Mouse (Mus musculus) MEL (cell line): Measurements from ENCODE around the gene Gm45808. TPM values are rescaled to one million over a fixed set of nuclear protein-coding genes. Genes with fewer than 3 reads are reported as not detected.
A peak's percentile ranks its signal among the peaks of the same experiment; 100 is the strongest.

ENCODE experiments used
- DNase-seq: peaks from one replicate; pipeline ENCODE4 v3.0.0; 2011; ENCODE audit warnings: low read depth, low spot score
- H3K27ac ChIP-seq: 2 replicates; pipeline ENCODE4 v1.5.1; 2012; ENCODE audit warnings: low read depth, mild to moderate bottlenecking, control low read depth, low read length, moderate library complexity; ENCODE audit not compliant: control insufficient read depth
- H3K27me3 ChIP-seq, 2 experiments: fragments of 150-350 bp in 1 of 2; sonication (generic) in 1 of 2; 2 replicates each; pipeline ENCODE4 v1.6.1; 2012; ENCODE audit warnings: low read length in 2 of 2, mild to moderate bottlenecking in 2 of 2, improper control_type of control experiment in 1 of 2, moderate library complexity in 1 of 2; ENCODE audit not compliant: insufficient read depth in 2 of 2, control insufficient read depth in 1 of 2
- H3K36me3 ChIP-seq, 2 experiments: 2 replicates each; pipeline ENCODE4 v1.6.1; 2012 to 2014; ENCODE audit warnings: low read length in 2 of 2, improper control_type of control experiment in 1 of 2, inconsistent platforms in 1 of 2, mild to moderate bottlenecking in 1 of 2; ENCODE audit not compliant: insufficient read depth in 2 of 2, control insufficient read depth in 1 of 2
- H3K4me1 ChIP-seq, 2 experiments: fragments of 150-350 bp in 1 of 2; sonication (generic) in 1 of 2; 2 replicates each; pipeline ENCODE4 v1.6.1; 2012; ENCODE audit warnings: low read length in 2 of 2, improper control_type of control experiment in 1 of 2, mild to moderate bottlenecking in 1 of 2; ENCODE audit not compliant: insufficient read depth in 2 of 2, control insufficient read depth in 1 of 2
- H3K4me3 ChIP-seq, 2 experiments: fragments of 150-350 bp in 1 of 2; sonication (generic) in 1 of 2; 2 replicates each; pipeline ENCODE4 v1.5.1; 2012; ENCODE audit warnings: low read depth in 2 of 2, low read length in 2 of 2, mild to moderate bottlenecking in 2 of 2, moderate library complexity in 2 of 2, control low read depth in 1 of 2, improper control_type of control experiment in 1 of 2; ENCODE audit not compliant: control insufficient read depth in 1 of 2, insufficient read depth in 1 of 2
- H3K79me2 ChIP-seq: 2 replicates; pipeline ENCODE4 v1.6.1; 2012; ENCODE audit warnings: mild to moderate bottlenecking, low read length, moderate library complexity; ENCODE audit not compliant: control insufficient read depth, poor library complexity, insufficient read depth
- H3K9ac ChIP-seq: 2 replicates; pipeline ENCODE4 v1.6.1; 2012; ENCODE audit warnings: low read depth, mild to moderate bottlenecking, control low read depth, low read length, moderate library complexity; ENCODE audit not compliant: control insufficient read depth, poor library complexity, severe bottlenecking
- H3K9me3 ChIP-seq: fragments of 150-350 bp; sonication (generic); replicated peaks from 2 replicates; pipeline ENCODE4 v1.6.1; 2012; ENCODE audit warnings: mild to moderate bottlenecking, low read length, improper control_type of control experiment, moderate library complexity; ENCODE audit not compliant: insufficient read depth
- BHLHE40 ChIP-seq: IDR thresholded peaks from 2 replicates; pipeline ENCODE4 v1.6.1; 2012; ENCODE audit warnings: low read depth, mild to moderate bottlenecking, inconsistent platforms, low read length, improper control_type of control experiment, borderline replicate concordance
- CHD2 ChIP-seq: IDR thresholded peaks from 2 replicates; pipeline ENCODE4 v1.6.1; 2011; ENCODE audit warnings: low read length, improper control_type of control experiment
- CTCF ChIP-seq, 3 experiments: IDR thresholded peaks in 2 of 3; conservative IDR thresholded peaks in 1 of 3; 2 replicates each; pipeline ENCODE4 v1.5.1; 2011 to 2012; ENCODE audit warnings: low read length in 3 of 3, low read depth in 2 of 3, mild to moderate bottlenecking in 2 of 3, improper control_type of control experiment in 1 of 3, inconsistent platforms in 1 of 3, mixed read lengths in 1 of 3, moderate library complexity in 1 of 3; ENCODE audit not compliant: control insufficient read depth in 1 of 3, insufficient read depth in 1 of 3, poor library complexity in 1 of 3, severe bottlenecking in 1 of 3
- E2F4 ChIP-seq: IDR thresholded peaks from 2 replicates; pipeline ENCODE4 v1.6.1; 2011; ENCODE audit warnings: low read depth, low read length, improper control_type of control experiment, borderline replicate concordance
- ELF1 ChIP-seq: IDR thresholded peaks from 2 replicates; pipeline ENCODE4 v1.6.1; 2014; ENCODE audit warnings: low read depth, mild to moderate bottlenecking, inconsistent platforms, low read length, improper control_type of control experiment, moderate library complexity
- EP300 ChIP-seq, 2 experiments: IDR thresholded peaks; 2 replicates each; pipeline ENCODE4 v1.6.1; 2011; ENCODE audit warnings: improper control_type of control experiment in 2 of 2, low read length in 2 of 2, low read depth in 1 of 2, mild to moderate bottlenecking in 1 of 2
- GATA1 ChIP-seq: IDR thresholded peaks from 2 replicates; pipeline ENCODE4 v1.6.1; 2011; ENCODE audit warnings: low read depth, low read length, improper control_type of control experiment
- HCFC1 ChIP-seq: IDR thresholded peaks from 2 replicates; pipeline ENCODE4 v1.6.1; 2012; ENCODE audit warnings: low read depth, mild to moderate bottlenecking, inconsistent platforms, low read length, improper control_type of control experiment, moderate library complexity
- JUND ChIP-seq: IDR thresholded peaks from 2 replicates; pipeline ENCODE4 v1.6.1; 2011; ENCODE audit warnings: low read depth, mild to moderate bottlenecking, improper control_type of control experiment, low read length
- MAFK ChIP-seq: IDR thresholded peaks from 2 replicates; pipeline ENCODE4 v1.6.1; 2011; ENCODE audit warnings: low read depth, mild to moderate bottlenecking, low read length, improper control_type of control experiment, borderline replicate concordance
- MAZ ChIP-seq: IDR thresholded peaks from 2 replicates; pipeline ENCODE4 v1.6.1; 2012; ENCODE audit warnings: low read depth, mild to moderate bottlenecking, inconsistent platforms, low read length, improper control_type of control experiment
- MEF2A ChIP-seq: IDR thresholded peaks from 2 replicates; pipeline ENCODE4 v1.6.1; 2014; ENCODE audit warnings: low read depth, mild to moderate bottlenecking, inconsistent platforms, low read length, improper control_type of control experiment; ENCODE audit not compliant: poor library complexity, insufficient replicate concordance, severe bottlenecking; ENCODE audit errors: extremely low read depth
- MYC ChIP-seq: IDR thresholded peaks from 2 replicates; pipeline ENCODE4 v1.6.1; 2011; ENCODE audit warnings: low read depth, mild to moderate bottlenecking, low read length, improper control_type of control experiment, moderate library complexity
- POLR2A ChIP-seq, 2 experiments: IDR thresholded peaks; 2 replicates each; pipeline ENCODE4 v1.6.1; 2011 to 2012; ENCODE audit warnings: low read length in 2 of 2, mild to moderate bottlenecking in 2 of 2, control low read depth in 1 of 2, improper control_type of control experiment in 1 of 2, low read depth in 1 of 2, moderate library complexity in 1 of 2; ENCODE audit not compliant: control insufficient read depth in 1 of 2, insufficient read depth in 1 of 2, poor library complexity in 1 of 2
- POLR2AphosphoS5 ChIP-seq: IDR thresholded peaks from 2 replicates; pipeline ENCODE4 v1.6.1; 2012; ENCODE audit warnings: low read depth, borderline replicate concordance, mild to moderate bottlenecking, inconsistent platforms, low read length, moderate library complexity, mixed read lengths
- RAD21 ChIP-seq: IDR thresholded peaks from 2 replicates; pipeline ENCODE4 v1.6.1; 2011; ENCODE audit warnings: mild to moderate bottlenecking, low read depth, low read length, improper control_type of control experiment
- RCOR1 ChIP-seq: IDR thresholded peaks from 2 replicates; pipeline ENCODE4 v1.6.1; 2012; ENCODE audit warnings: low read depth, mild to moderate bottlenecking, inconsistent platforms, low read length, improper control_type of control experiment
- SIN3A ChIP-seq: IDR thresholded peaks from 2 replicates; pipeline ENCODE4 v1.6.1; 2012; ENCODE audit warnings: low read length, improper control_type of control experiment, inconsistent platforms
- SMC3 ChIP-seq: IDR thresholded peaks from 2 replicates; pipeline ENCODE4 v1.6.1; 2011; ENCODE audit warnings: low read depth, low read length, improper control_type of control experiment
- TAL1 ChIP-seq: IDR thresholded peaks from 2 replicates; pipeline ENCODE4 v1.6.1; 2012; ENCODE audit warnings: mild to moderate bottlenecking, inconsistent platforms, low read length, moderate library complexity, mixed read lengths
- TCF12 ChIP-seq: IDR thresholded peaks from 2 replicates; pipeline ENCODE4 v1.6.1; 2014; ENCODE audit warnings: low read depth, mild to moderate bottlenecking, inconsistent platforms, low read length, improper control_type of control experiment, moderate library complexity
- UBTF ChIP-seq: IDR thresholded peaks from 2 replicates; pipeline ENCODE4 v1.6.1; 2012; ENCODE audit warnings: low read depth, mild to moderate bottlenecking, inconsistent platforms, low read length, improper control_type of control experiment, moderate library complexity, borderline replicate concordance; ENCODE audit not compliant: insufficient read depth
- USF1 ChIP-seq: IDR thresholded peaks from 2 replicates; pipeline ENCODE4 v1.6.1; 2014; ENCODE audit warnings: low read depth, mild to moderate bottlenecking, inconsistent platforms, low read length, improper control_type of control experiment, moderate library complexity
- USF2 ChIP-seq, 2 experiments: IDR thresholded peaks; 2 replicates each; pipeline ENCODE4 v1.6.1; 2011 to 2012; ENCODE audit warnings: improper control_type of control experiment in 2 of 2, low read length in 2 of 2, borderline replicate concordance in 1 of 2, inconsistent platforms in 1 of 2, low read depth in 1 of 2, mild to moderate bottlenecking in 1 of 2; ENCODE audit not compliant: insufficient read depth in 1 of 2
- ZMIZ1 ChIP-seq: IDR thresholded peaks from 2 replicates; pipeline ENCODE4 v1.6.1; 2012; ENCODE audit warnings: low read depth, mild to moderate bottlenecking, inconsistent platforms, low read length, improper control_type of control experiment, moderate library complexity
- ZNF384 ChIP-seq: IDR thresholded peaks from 2 replicates; pipeline ENCODE4 v1.6.1; 2012; ENCODE audit warnings: low read depth, mild to moderate bottlenecking, inconsistent platforms, low read length, improper control_type of control experiment
- polyA plus RNA-seq, 2 experiments: library from polyadenylated mRNA; stranded (reverse) in 1 of 2; unstranded in 1 of 2; fragments of >175 nt in 1 of 2; fragments of >200 nt in 1 of 2; gene quantifications; 2 replicates each; pipeline versions ENCODE4 v1.2.1 to v1.2.4; 2012; ENCODE audit warnings: low replicate concordance in 2 of 2, low read depth in 1 of 2; ENCODE audit not compliant: insufficient read length in 2 of 2, insufficient read depth in 1 of 2, missing spikeins in 1 of 2
- total RNA-seq: library from RNA; depleted of rRNA; stranded (reverse); fragments of 300-350 nt; gene quantifications from 2 replicates; pipeline ENCODE4 v1.2.3, GENCODE M21; 2012

The Gm45808 gene
- total and polyA plus RNA-seq, 3 experiments = not detected

DNA sequence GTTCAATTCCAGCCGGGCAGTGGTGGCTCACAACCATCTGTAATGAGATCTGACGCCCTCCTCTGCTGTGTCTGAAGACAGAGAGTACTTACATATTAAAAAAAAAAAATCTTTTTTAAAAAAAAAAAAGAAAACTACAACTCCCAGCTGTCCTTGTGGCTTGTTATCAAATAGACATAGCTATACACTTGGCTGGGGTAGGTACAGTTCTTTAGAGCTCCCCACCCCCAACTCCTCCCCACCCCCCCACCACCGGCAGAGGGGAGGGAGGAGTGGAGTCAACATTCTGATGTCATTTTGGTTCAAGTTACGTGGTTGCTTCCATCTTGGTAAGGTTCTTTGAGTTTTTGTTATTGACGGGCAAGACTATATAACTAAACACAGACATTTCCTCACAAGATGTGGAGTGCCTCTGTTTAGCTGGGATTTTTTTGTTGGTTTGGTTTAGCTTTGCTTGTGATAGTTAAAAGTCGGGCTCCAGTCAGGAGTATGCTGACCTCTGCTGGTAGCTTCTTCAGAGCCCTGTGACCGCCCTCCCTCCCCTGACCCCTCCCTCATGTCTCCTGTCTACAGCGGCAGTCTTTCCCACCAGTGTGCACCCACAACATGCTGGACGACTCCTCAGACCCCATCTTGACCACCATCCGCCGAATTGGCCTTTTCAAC, 39.2 kb downstream of the Gm45808 start:
- no peak for DNase-seq
- H3K9ac ChIP-seq = no peak overlapping the region
- H3K9me3 ChIP-seq = no peaks in the 10 kb centered on the region
- H3K79me2 ChIP-seq = no peaks in the 10 kb centered on the region
- no peak for TF ChIP-seq ZNF384
- no peak for TF ChIP-seq MAFK
- no peak for TF ChIP-seq E2F4
- TF ChIP-seq MAZ = no peak
- no peak for TF ChIP-seq ELF1
- TF ChIP-seq MEF2A = no peak
- TF ChIP-seq RAD21 = peak; percentile 15
- peak; percentile 28 to 60 (median 49) for TF ChIP-seq CTCF (IDR thresholded peaks at IDR 0.05 in 2 of 3, conservative IDR thresholded peaks at IDR 0.05 in 1 of 3; ENCODE audit: control insufficient read depth in 1 of 3, insufficient read depth in 1 of 3, low read depth in 2 of 3, low read length in 3 of 3, poor library complexity in 1 of 3, severe bottlenecking in 1 of 3)
- TF ChIP-seq GATA1 = no peak
- TF ChIP-seq BHLHE40 = no peak
- no peak for TF ChIP-seq EP300 (IDR thresholded peaks at IDR 0.05; ENCODE audit: low read depth in 1 of 2, low read length in 2 of 2)
- peak; percentile 73 for TF ChIP-seq HCFC1
- TF ChIP-seq UBTF = no peak
- TF ChIP-seq TAL1 = no peak
- no peak for TF ChIP-seq JUND
- no peak for TF ChIP-seq USF2 (IDR thresholded peaks at IDR 0.05; ENCODE audit: borderline replicate concordance in 1 of 2, insufficient read depth in 1 of 2, low read depth in 1 of 2, low read length in 2 of 2)
- no peak for TF ChIP-seq TCF12
- no peak for TF ChIP-seq MYC
- no peak for TF ChIP-seq SIN3A
- TF ChIP-seq ZMIZ1 = no peak
- no peak for TF ChIP-seq POLR2A (IDR thresholded peaks at IDR 0.05; ENCODE audit: control insufficient read depth in 1 of 2, insufficient read depth in 1 of 2, low read depth in 1 of 2, low read length in 2 of 2, poor library complexity in 1 of 2)
- TF ChIP-seq POLR2AphosphoS5 = no peak
- TF ChIP-seq USF1 = no peak
- peak; percentile 35 for TF ChIP-seq SMC3
- TF ChIP-seq RCOR1 = no peak
- TF ChIP-seq CHD2 = no peak
- no peaks in the 10 kb centered on the region for H3K27me3 ChIP-seq
- H3K36me3 ChIP-seq = peaks cover 0 to 4% of the 10 kb centered on the region in 2 experiments; a peak in 1 of 4 replicates
- no peak overlapping the region for H3K4me3 ChIP-seq
- no peaks in the 10 kb centered on the region for H3K4me1 ChIP-seq
- no peak overlapping the region for H3K27ac ChIP-seq
